Mouse (Mus musculus) forebrain, postnatal 0 days (tissue): ENCODE results near the gene Hk3. TPM values are rescaled to one million over a fixed set of nuclear protein-coding genes. Genes with fewer than 3 reads are reported as not detected.

ENCODE experiments used
- ATAC-seq: fragments of 200-750 bp; cut with Nextera tagmentation; 2 replicates; pipeline ENCODE4 v1.8.0; 2017; ENCODE audit warnings: mild to moderate bottlenecking, moderate library complexity
- DNase-seq: peaks from one replicate; pipeline ENCODE4 v3.0.0-alpha.2; 2015
- H3K27ac ChIP-seq: fragments of 300-500 bp; sonication (generic); 2 replicates; pipeline ENCODE4 v1.5.1; 2014; ENCODE audit warnings: low read depth, mild to moderate bottlenecking, antibody characterized with exemption, low read length, moderate library complexity, mixed read lengths
- H3K27me3 ChIP-seq: fragments of 300-500 bp; sonication (generic); 2 replicates; pipeline ENCODE4 v1.6.1; 2014; ENCODE audit warnings: mild to moderate bottlenecking, low read length, mixed read lengths; ENCODE audit not compliant: insufficient read depth
- H3K36me3 ChIP-seq: fragments of 300-500 bp; sonication (generic); 2 replicates; pipeline ENCODE4 v1.6.1; 2014; ENCODE audit warnings: mild to moderate bottlenecking, moderate library complexity; ENCODE audit not compliant: insufficient read depth
- H3K4me1 ChIP-seq: fragments of 300-500 bp; sonication (generic); 2 replicates; pipeline ENCODE4 v1.6.1; 2014; ENCODE audit warnings: antibody characterized with exemption; ENCODE audit not compliant: insufficient read depth
- H3K4me2 ChIP-seq: fragments of 300-500 bp; sonication (generic); 2 replicates; pipeline ENCODE4 v1.6.1; 2014; ENCODE audit warnings: low read depth, mild to moderate bottlenecking, moderate library complexity
- H3K4me3 ChIP-seq: fragments of 300-500 bp; sonication (generic); 2 replicates; pipeline ENCODE4 v1.5.1; 2014; ENCODE audit warnings: low read depth, low read length, mixed read lengths
- H3K9ac ChIP-seq: fragments of 300-500 bp; sonication (generic); 2 replicates; pipeline ENCODE4 v1.6.1; 2014; ENCODE audit warnings: mild to moderate bottlenecking
- H3K9me3 ChIP-seq: fragments of 300-500 bp; sonication (generic); 2 replicates; pipeline ENCODE4 v1.6.1; 2016; ENCODE audit warnings: low read length
- CTCF ChIP-seq: sonication (generic); IDR thresholded peaks from 2 replicates; pipeline ENCODE4 v1.5.1; 2016; ENCODE audit warnings: antibody characterized with exemption, control low read depth, low read depth
- WGBS: fragments of 180-500 bp; shearing (Covaris S2); extraction: QIAGEN DNeasy Blood & Tissue Kit; methylation state at CpG from one replicate; pipeline ENCODE4 v1.1.7; 2014; 5-methylcytosine and 5-hydroxymethylcytosine counted together
- polyA plus RNA-seq: library from polyadenylated mRNA; unstranded; fragments of >200 nt; fragmentation: Nextera tagmentation; extraction: Ambion mirVana; gene quantifications from 2 replicates; pipeline ENCODE4 v1.2.1, GENCODE M21; 2015
- total RNA-seq: library from RNA; depleted of rRNA; stranded (reverse); fragments of >200 nt; gene quantifications from 2 replicates; pipeline ENCODE4 v1.2.3, GENCODE M21; 2014

Gene Hk3
- total and polyA plus RNA-seq, 2 experiments from 2014 or later: 0.65 to 0.76 TPM

DNA sequence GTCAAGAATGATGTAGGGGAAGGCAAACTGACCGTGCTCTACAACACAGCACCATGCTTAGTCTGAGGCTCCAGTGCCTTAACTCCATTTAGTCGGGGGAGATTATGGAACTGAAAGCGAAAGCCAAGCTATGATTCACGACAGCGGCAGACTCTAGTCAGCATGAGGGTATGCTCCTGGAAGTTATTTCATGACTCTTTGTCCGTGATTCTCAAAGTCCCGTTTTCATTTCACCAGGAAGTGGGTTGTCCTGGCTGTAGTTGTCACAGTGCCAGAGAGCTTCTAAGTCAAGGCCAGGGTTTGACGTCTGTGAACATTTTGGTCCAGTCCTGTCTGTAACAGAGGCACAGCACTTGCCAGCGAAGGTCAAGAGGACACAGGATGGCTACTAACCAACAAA is 1.5 kb upstream of the Hk3 start:
- no peaks in the 10 kb centered on the region for H3K4me1 ChIP-seq
- TF ChIP-seq CTCF: no peak
- ATAC-seq: no peak
- H3K36me3 ChIP-seq: no peaks in the 10 kb centered on the region
- H3K9me3 ChIP-seq: no peaks in the 10 kb centered on the region
- DNase-seq: no peak
- H3K27me3 ChIP-seq: no peaks in the 10 kb centered on the region
- no peak overlapping the region for H3K4me3 ChIP-seq
- H3K27ac ChIP-seq: no peak overlapping the region
- H3K4me2 ChIP-seq: no peak overlapping the region
- H3K9ac ChIP-seq: no peak overlapping the region
- WGBS: 81% methylated on average over 9 of the region's 9 CpGs

DNA sequence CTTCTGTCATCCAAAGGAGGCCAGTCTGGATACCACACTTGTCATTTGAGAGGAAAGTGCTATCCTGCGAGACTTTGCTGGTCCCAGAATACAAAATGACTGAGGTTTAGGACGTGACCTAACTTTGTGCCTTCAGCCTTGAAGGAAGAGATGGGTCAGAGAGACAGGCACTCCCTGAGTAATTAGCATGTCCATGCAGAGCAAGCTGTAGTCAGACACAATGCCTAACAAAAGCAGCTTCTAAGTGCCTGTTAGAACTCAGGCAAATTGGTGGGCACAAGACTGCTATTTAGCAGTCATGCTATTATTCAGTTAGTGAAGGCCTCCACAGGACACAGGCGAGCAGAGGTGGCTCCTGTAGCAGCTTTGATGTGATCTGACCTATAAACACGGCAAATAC is 1.1 kb upstream of the Hk3 start:
- no peaks in the 10 kb centered on the region for H3K9me3 ChIP-seq
- ATAC-seq: no peak
- no peak for TF ChIP-seq CTCF
- H3K27me3 ChIP-seq: no peaks in the 10 kb centered on the region
- H3K4me1 ChIP-seq: no peaks in the 10 kb centered on the region
- no peaks in the 10 kb centered on the region for H3K36me3 ChIP-seq
- no peak overlapping the region for H3K27ac ChIP-seq
- no peak overlapping the region for H3K4me2 ChIP-seq
- no peak overlapping the region for H3K9ac ChIP-seq
- H3K4me3 ChIP-seq: no peak overlapping the region
- WGBS: 36% methylated on average over 4 of the region's 4 CpGs
- no peak for DNase-seq

DNA sequence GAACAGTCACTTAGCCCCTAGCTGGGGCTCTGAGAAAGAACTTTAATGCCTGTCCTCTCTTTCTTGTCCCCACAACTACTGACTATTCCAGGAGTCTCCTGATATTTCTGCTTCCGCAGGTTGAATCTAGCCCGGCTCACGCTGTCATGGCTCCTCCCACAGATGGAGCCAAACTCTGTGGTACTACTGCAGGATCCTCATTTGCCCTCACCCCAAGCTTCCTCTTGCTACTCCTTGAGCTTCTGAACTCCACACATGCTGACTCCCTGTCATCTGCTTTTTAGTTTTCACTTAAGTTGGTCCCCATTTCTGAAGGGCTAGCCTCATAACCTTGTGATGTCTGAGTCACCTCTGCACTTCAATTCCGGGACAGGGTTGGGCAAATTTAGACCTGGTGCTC is 1.1 kb downstream of the Hk3 start:
- Histone ChIP-seq H3K36me3 (no peaks in the 10 kb centered on the region), H3K27ac (no peak overlapping the region), H3K4me2 (no peak overlapping the region), H3K27me3 (no peaks in the 10 kb centered on the region), H3K4me3 (no peak overlapping the region), H3K9ac (no peak overlapping the region), H3K9me3 (no peaks in the 10 kb centered on the region), H3K4me1 (no peaks in the 10 kb centered on the region)
- DNase-seq: no peak
- 90% methylated on average over 4 of the region's 4 CpGs for whole genome bisulfite sequencing
- ATAC-seq: no peak
- TF ChIP-seq CTCF: no peak

DNA sequence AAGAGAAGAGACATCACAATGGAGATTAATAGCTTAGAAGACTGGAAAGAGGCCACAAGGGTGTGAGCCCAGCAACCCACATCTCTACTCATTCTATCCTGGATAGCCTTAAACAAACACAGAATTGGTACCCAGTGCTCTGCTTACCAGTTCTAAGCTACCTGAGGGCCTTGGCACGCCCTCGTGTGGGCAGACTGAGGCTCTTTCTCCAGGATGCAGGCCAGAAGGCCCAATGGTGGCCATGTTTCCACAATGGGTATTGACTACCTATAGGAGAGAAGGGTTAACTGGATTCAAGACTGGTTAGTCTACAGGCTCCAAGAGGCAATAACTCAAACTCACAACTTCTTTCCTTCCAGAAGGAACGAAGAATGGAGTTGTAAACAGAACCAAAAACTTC is 2.0 kb downstream of the Hk3 start:
- DNase-seq (no peak), ATAC-seq (no peak)
- H3K36me3 ChIP-seq: no peaks in the 10 kb centered on the region
- no peak overlapping the region for H3K4me3 ChIP-seq
- H3K27ac ChIP-seq: no peak overlapping the region
- WGBS: 70% methylated on average over 3 of the region's 3 CpGs
- TF ChIP-seq CTCF: no peak
- H3K27me3 ChIP-seq: no peaks in the 10 kb centered on the region
- H3K4me1 ChIP-seq: no peaks in the 10 kb centered on the region
- no peaks in the 10 kb centered on the region for H3K9me3 ChIP-seq
- H3K4me2 ChIP-seq: no peak overlapping the region
- H3K9ac ChIP-seq: no peak overlapping the region

DNA sequence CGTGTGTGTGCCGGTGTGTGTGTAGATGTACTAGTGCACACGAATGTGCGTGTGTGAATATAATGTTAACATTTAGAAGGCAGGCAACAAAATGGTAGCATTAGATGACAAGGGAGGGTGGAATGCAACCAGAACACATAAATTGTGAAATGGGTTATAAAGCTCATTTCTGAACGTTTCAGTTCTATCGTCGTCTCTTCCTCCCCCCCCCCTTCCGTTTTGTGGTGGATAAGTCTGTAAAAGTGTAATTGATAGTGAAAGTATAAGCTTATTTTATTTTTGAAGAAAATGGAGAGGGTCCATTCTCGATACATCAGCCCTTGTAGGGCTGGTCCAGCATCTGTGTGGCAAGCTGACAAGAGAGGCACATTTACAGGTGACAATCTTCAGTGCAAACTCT is 2.5 kb downstream of the Hk3 start:
- ATAC-seq (no peak), DNase-seq (no peak)
- no peak for TF ChIP-seq CTCF
- Histone ChIP-seq H3K4me2 (no peak overlapping the region), H3K36me3 (no peaks in the 10 kb centered on the region), H3K27me3 (no peaks in the 10 kb centered on the region), H3K9me3 (no peaks in the 10 kb centered on the region), H3K27ac (no peak overlapping the region), H3K4me3 (no peak overlapping the region), H3K4me1 (no peaks in the 10 kb centered on the region), H3K9ac (no peak overlapping the region)
- 93% methylated on average over 9 of the region's 9 CpGs for WGBS

DNA sequence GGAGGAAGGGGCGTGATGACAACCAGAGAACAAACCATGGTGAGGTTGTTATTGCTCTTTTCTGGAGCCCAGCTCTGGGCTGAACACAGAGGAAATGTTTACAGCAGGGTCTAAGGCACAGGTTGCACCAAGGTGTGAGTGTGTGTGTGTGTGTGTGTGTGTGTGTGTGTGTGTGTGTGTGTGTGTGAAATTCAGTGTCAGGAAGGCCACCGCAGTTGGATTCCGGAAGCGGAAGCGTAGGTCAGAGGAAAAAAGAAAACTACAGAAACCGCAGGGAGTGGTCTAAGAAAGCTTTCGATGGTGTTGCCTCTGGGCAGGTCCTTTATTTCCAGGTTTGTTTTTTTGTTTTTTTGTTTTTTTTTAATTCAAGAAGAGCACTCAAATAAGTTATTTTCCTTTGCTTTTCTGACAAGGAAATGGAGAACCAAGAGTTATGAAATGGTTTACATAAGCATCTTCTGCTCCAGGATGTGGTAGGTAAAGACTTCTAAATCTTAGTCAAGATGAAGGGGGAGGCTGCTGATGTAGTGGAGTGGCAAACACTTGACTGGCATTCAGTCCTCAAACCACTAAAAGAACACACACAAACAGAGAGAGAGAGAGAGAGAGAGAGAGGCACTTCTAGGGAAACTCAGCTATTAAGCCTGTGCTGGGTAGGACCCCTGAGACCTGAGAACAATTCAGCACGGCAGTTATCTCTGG is 3.1 kb downstream of the Hk3 start:
- DNase-seq: no peak
- H3K9me3 ChIP-seq: no peaks in the 10 kb centered on the region
- no peak for TF ChIP-seq CTCF
- ATAC-seq: no peak
- H3K4me3 ChIP-seq: no peak overlapping the region
- H3K4me2 ChIP-seq: no peak overlapping the region
- no peak overlapping the region for H3K27ac ChIP-seq
- no peaks in the 10 kb centered on the region for H3K27me3 ChIP-seq
- no peak overlapping the region for H3K9ac ChIP-seq
- 83% methylated on average over 8 of the region's 8 CpGs for WGBS
- no peaks in the 10 kb centered on the region for H3K36me3 ChIP-seq
- no peaks in the 10 kb centered on the region for H3K4me1 ChIP-seq

DNA sequence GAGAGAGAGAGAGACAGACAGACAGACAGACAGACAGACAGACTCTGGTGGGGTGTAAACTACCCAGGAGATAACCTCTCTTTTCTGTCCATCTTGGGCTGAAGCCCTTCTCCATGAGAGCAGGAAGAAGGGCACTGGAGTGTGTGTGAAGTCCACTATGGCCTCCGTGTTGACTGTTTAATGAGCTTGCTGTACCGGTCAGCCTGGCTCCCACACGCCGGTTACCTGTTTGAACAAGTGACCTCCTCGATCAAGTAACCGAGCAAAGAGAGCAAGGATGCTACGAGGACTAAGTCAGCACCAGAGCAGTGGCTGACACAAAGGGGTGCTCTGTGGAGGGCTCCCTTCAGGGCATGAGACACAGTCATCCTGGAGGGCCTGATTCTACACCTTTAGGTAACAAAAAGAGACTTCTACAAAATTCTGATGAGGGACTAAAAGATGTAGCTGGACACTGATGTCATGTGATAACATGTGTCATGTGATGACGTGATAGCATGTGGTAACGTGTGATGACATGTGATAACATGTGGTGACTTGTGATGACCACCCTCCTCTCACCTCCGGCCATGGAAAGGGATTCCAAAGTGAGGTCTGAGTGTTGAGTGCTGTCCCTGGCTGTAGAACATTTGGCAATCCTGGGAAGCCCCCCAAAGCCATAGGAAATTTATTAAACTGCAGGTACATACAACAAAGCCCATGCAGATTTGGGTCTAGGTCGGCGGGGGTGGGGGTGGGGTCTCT is 3.9 kb downstream of the Hk3 start:
- no peaks in the 10 kb centered on the region for H3K4me1 ChIP-seq
- H3K27ac ChIP-seq: no peak overlapping the region
- H3K9ac ChIP-seq: no peak overlapping the region
- no peaks in the 10 kb centered on the region for H3K27me3 ChIP-seq
- H3K36me3 ChIP-seq: no peaks in the 10 kb centered on the region
- 91% methylated on average over 12 of the region's 12 CpGs for WGBS
- TF ChIP-seq CTCF: no peak
- ATAC-seq (no peak), DNase-seq (no peak)
- no peak overlapping the region for H3K4me2 ChIP-seq
- no peak overlapping the region for H3K4me3 ChIP-seq
- H3K9me3 ChIP-seq: no peaks in the 10 kb centered on the region
